Mouse (Mus musculus): Measurements from ENCODE around the gene Prss30.
"Not testable (repeated sequence)": the region's sequence is repeated elsewhere in the genome, so short reads cannot be mapped to it uniquely, and the experiment has no call there.

Gene Prss30

GRCm38 (mm10) chr17:23984989-23985388 lies 4.6 kb upstream of the Prss30 start:
- DNase-seq (ENCODE audit: low read depth): no peak

GRCm38 (mm10) chr17:23982912-23983311 lies 2.5 kb upstream of the Prss30 start:
- DNase-seq (ENCODE audit: low read depth): no peak

- DNase-seq (ENCODE audit: low read depth): no peak
Measured at GRCm38 (mm10) chr17:23979471-23979870, 895 bp downstream of the Prss30 start.

- no peak for DNase-seq (ENCODE audit: low read depth)
Measured at GRCm38 (mm10) chr17:23976665-23977064, 3.7 kb downstream of the Prss30 start.

GRCm38 (mm10) chr17:23971315-23971714 lies 9.1 kb downstream of the Prss30 start:
- no peak for DNase-seq (ENCODE audit: low read depth)

GRCm38 (mm10) chr17:23969231-23969630 lies 11.1 kb downstream of the Prss30 start:
- no peak for DNase-seq (ENCODE audit: low read depth)

- DNase-seq (ENCODE audit: low read depth): no peak
Measured at GRCm38 (mm10) chr17:23968780-23969179, 11.6 kb downstream of the Prss30 start.

- DNase-seq (ENCODE audit: low read depth): no peak
Measured at GRCm38 (mm10) chr17:23966658-23967401, 13.5 kb downstream of the Prss30 start.

GRCm38 (mm10) chr17:23965805-23966425 lies 14.5 kb downstream of the Prss30 start:
- no peak for DNase-seq (ENCODE audit: low read depth)

- DNase-seq (ENCODE audit: low read depth): no peak
Measured at GRCm38 (mm10) chr17:23961573-23962122, 18.7 kb downstream of the Prss30 start.

- DNase-seq (ENCODE audit: low read depth): peak; percentile 64
Measured at GRCm38 (mm10) chr17:23960084-23960738, 20.2 kb downstream of the Prss30 start.

- DNase-seq (ENCODE audit: low read depth): no peak
Measured at GRCm38 (mm10) chr17:23955174-23955573, 25.2 kb downstream of the Prss30 start, which contains the start of gene Sbpl. TSS of gene Sbpl (minus strand) at chr17:23955274.

- DNase-seq (ENCODE audit: low read depth): not testable (repeated sequence)
Measured at GRCm38 (mm10) chr17:23950828-23951227, 29.5 kb downstream of the Prss30 start.

- no peak for DNase-seq (ENCODE audit: low read depth)
Measured at GRCm38 (mm10) chr17:23949068-23949467, 31.3 kb downstream of the Prss30 start.

GRCm38 (mm10) chr17:23947486-23947885 lies 32.9 kb downstream of the Prss30 start:
- not testable (repeated sequence) for DNase-seq (ENCODE audit: low read depth)

GRCm38 (mm10) chr17:23941372-23941771 lies 39.0 kb downstream of the Prss30 start, which contains the start of gene Sbp:
TSS of gene Sbp (plus strand) at chr17:23941672.
- no peak for DNase-seq (ENCODE audit: low read depth)

GRCm38 (mm10) chr17:23931157-23931556 lies 49.2 kb downstream of the Prss30 start:
- no peak for DNase-seq (ENCODE audit: low read depth)

- DNase-seq (ENCODE audit: low read depth): peak; percentile 23
Measured at GRCm38 (mm10) chr17:23925090-23925493, 55.3 kb downstream of the Prss30 start.

- DNase-seq (ENCODE audit: low read depth): peak; percentile 82
Measured at GRCm38 (mm10) chr17:23924531-23925007, 55.8 kb downstream of the Prss30 start.
